Mouse (Mus musculus) neural tube, embryonic 11.5 days (tissue): ENCODE measurements around the gene Cdk2ap1. TPM values are rescaled to one million over a fixed set of nuclear protein-coding genes. Genes with fewer than 3 reads are reported as not detected.
"Not testable (repeated sequence)": the region's sequence is repeated elsewhere in the genome, so short reads cannot be mapped to it uniquely, and the experiment has no call there.

Experiments used
- ATAC-seq: fragments of 200-750 bp; cut with Nextera tagmentation; 2 replicates; pipeline ENCODE4 v1.8.0; 2017; ENCODE audit warnings: moderate number of reproducible peaks, mild to moderate bottlenecking, moderate TSS enrichment, moderate library complexity; ENCODE audit not compliant: insufficient read depth, low FRiP score, low TSS enrichment
- DNase-seq: peaks from one replicate; pipeline ENCODE4 v3.0.0-alpha.2; 2015; ENCODE audit warnings: low spot score
- H3K27ac ChIP-seq: fragments of 300-500 bp; sonication (generic); 2 replicates; pipeline ENCODE4 v1.5.1; 2014; ENCODE audit warnings: low read depth, mild to moderate bottlenecking, low read length
- H3K27me3 ChIP-seq: fragments of 300-500 bp; sonication (generic); 2 replicates; pipeline ENCODE4 v1.6.1; 2014; ENCODE audit warnings: mild to moderate bottlenecking, low read length, mixed read lengths; ENCODE audit not compliant: control insufficient read depth, insufficient read depth
- H3K36me3 ChIP-seq: fragments of 300-500 bp; sonication (generic); 2 replicates; pipeline ENCODE4 v1.6.1; 2014; ENCODE audit warnings: mild to moderate bottlenecking, low read length, moderate library complexity, mixed read lengths; ENCODE audit not compliant: control insufficient read depth, insufficient read depth
- H3K4me1 ChIP-seq: fragments of 300-500 bp; sonication (generic); 2 replicates; pipeline ENCODE4 v1.6.1; 2014; ENCODE audit warnings: low read length, mixed read lengths; ENCODE audit not compliant: control insufficient read depth, insufficient read depth
- H3K4me2 ChIP-seq: fragments of 300-500 bp; sonication (generic); 2 replicates; pipeline ENCODE4 v1.6.1; 2014; ENCODE audit warnings: low read depth, mild to moderate bottlenecking, moderate library complexity
- H3K4me3 ChIP-seq: fragments of 300-500 bp; sonication (generic); 2 replicates; pipeline ENCODE4 v1.5.1; 2014; ENCODE audit warnings: low read depth, low read length
- H3K9ac ChIP-seq: fragments of 300-500 bp; sonication (generic); 2 replicates; pipeline ENCODE4 v1.6.1; 2014; ENCODE audit warnings: mild to moderate bottlenecking, low read length
- H3K9me3 ChIP-seq: fragments of 300-500 bp; sonication (generic); 2 replicates; pipeline ENCODE4 v1.6.1; 2016; ENCODE audit warnings: low read length; ENCODE audit not compliant: control insufficient read depth
- WGBS: fragments of 180-500 bp; shearing (Covaris S2); extraction: QIAGEN DNeasy Blood & Tissue Kit; methylation state at CpG from one replicate; pipeline ENCODE4 v1.1.7; 2014; 5-methylcytosine and 5-hydroxymethylcytosine counted together
- polyA plus RNA-seq: library from polyadenylated mRNA; unstranded; fragments of >200 nt; fragmentation: Nextera tagmentation; extraction: Ambion mirVana; gene quantifications from 2 replicates; pipeline ENCODE4 v1.2.1, GENCODE M21; 2014

The Cdk2ap1 gene
- polyA plus RNA-seq, 1 experiment from 2014 or later = 462 TPM

GRCm38 (mm10) chr5:124317648-124318047, 45.2 kb downstream of the Cdk2ap1 start:
- WGBS = 95% methylated on average over 7 of the region's 7 CpGs
- Histone ChIP-seq H3K27ac (no peak overlapping the region), H3K4me2 (no peak overlapping the region), H3K4me3 (no peak overlapping the region), H3K27me3 (no peaks in the 10 kb centered on the region), H3K9ac (no peak overlapping the region), H3K4me1 (no peaks in the 10 kb centered on the region), H3K9me3 (no peaks in the 10 kb centered on the region), H3K36me3 (peaks cover 24% of the 10 kb centered on the region)
- DNase-seq = no peak
- ATAC-seq = no peak

GRCm38 (mm10) chr5:124315941-124316340, 46.9 kb downstream of the Cdk2ap1 start:
- no peaks in the 10 kb centered on the region for H3K9me3 ChIP-seq
- no peak overlapping the region for H3K27ac ChIP-seq
- H3K4me2 ChIP-seq = no peak overlapping the region
- DNase-seq = no peak
- ATAC-seq = no peak
- H3K4me3 ChIP-seq = no peak overlapping the region
- no peaks in the 10 kb centered on the region for H3K4me1 ChIP-seq
- peaks cover 34% of the 10 kb centered on the region for H3K36me3 ChIP-seq
- no peaks in the 10 kb centered on the region for H3K27me3 ChIP-seq
- 91% methylated on average over 11 of the region's 11 CpGs for WGBS
- no peak overlapping the region for H3K9ac ChIP-seq

GRCm38 (mm10) chr5:124315498-124315897, 47.4 kb downstream of the Cdk2ap1 start:
- Histone ChIP-seq H3K27ac (no peak overlapping the region), H3K4me1 (no peaks in the 10 kb centered on the region), H3K4me3 (no peak overlapping the region)

GRCm38 (mm10) chr5:124310091-124310490, 52.8 kb downstream of the Cdk2ap1 start:
- H3K4me1 ChIP-seq = no peaks in the 10 kb centered on the region
- no peak overlapping the region for H3K27ac ChIP-seq
- H3K27me3 ChIP-seq = no peaks in the 10 kb centered on the region
- no peak overlapping the region for H3K9ac ChIP-seq
- H3K4me2 ChIP-seq = no peak overlapping the region
- no peak overlapping the region for H3K4me3 ChIP-seq
- no peaks in the 10 kb centered on the region for H3K9me3 ChIP-seq
- WGBS = 95% methylated on average over 11 of the region's 11 CpGs
- H3K36me3 ChIP-seq = peaks cover 43% of the 10 kb centered on the region
- ATAC-seq (no peak), DNase-seq (no peak)

More at GRCm38 (mm10) chr5:124315498-124315897, 47.4 kb downstream of the Cdk2ap1 start:
- Histone ChIP-seq H3K27me3 (no peaks in the 10 kb centered on the region), H3K4me2 (no peak overlapping the region), H3K9me3 (no peaks in the 10 kb centered on the region), H3K36me3 (peaks cover 37% of the 10 kb centered on the region), H3K9ac (no peak overlapping the region)
- WGBS = 92% methylated on average over 9 of the region's 9 CpGs
- no peak for DNase-seq
- no peak for ATAC-seq

- WGBS = 90% methylated on average over 10 of the region's 10 CpGs
- Histone ChIP-seq H3K27me3 (no peaks in the 10 kb centered on the region), H3K4me2 (no peak overlapping the region), H3K9me3 (no peaks in the 10 kb centered on the region), H3K4me1 (no peaks in the 10 kb centered on the region), H3K36me3 (peaks cover 39% of the 10 kb centered on the region), H3K4me3 (no peak overlapping the region), H3K9ac (no peak overlapping the region), H3K27ac (no peak overlapping the region)
- no peak for DNase-seq
- no peak for ATAC-seq
Measured at GRCm38 (mm10) chr5:124309155-124309554, 53.7 kb downstream of the Cdk2ap1 start.

- H3K4me1 ChIP-seq, ATAC-seq, DNase-seq, H3K27ac ChIP-seq, H3K9me3 ChIP-seq, H3K27me3 ChIP-seq, H3K4me3 ChIP-seq, H3K4me2 ChIP-seq, H3K9ac ChIP-seq: not testable (repeated sequence)
- H3K36me3 ChIP-seq = peaks cover 31% of the 10 kb centered on the region
- WGBS = 94% methylated on average over 6 of the region's 6 CpGs
Measured at GRCm38 (mm10) chr5:124302853-124303252, 60.0 kb downstream of the Cdk2ap1 start.

GRCm38 (mm10) chr5:124300132-124300531, 62.8 kb downstream of the Cdk2ap1 start:
- H3K9me3 ChIP-seq = no peaks in the 10 kb centered on the region
- ATAC-seq (no peak), DNase-seq (no peak)
- peaks cover 24% of the 10 kb centered on the region for H3K36me3 ChIP-seq
- no peak overlapping the region for H3K4me3 ChIP-seq
- no peak overlapping the region for H3K9ac ChIP-seq
- H3K4me1 ChIP-seq = no peaks in the 10 kb centered on the region
- H3K27me3 ChIP-seq = no peaks in the 10 kb centered on the region
- no peak overlapping the region for H3K27ac ChIP-seq
- WGBS = 82% methylated on average over 4 of the region's 4 CpGs
- no peak overlapping the region for H3K4me2 ChIP-seq

- H3K27me3 ChIP-seq, H3K4me3 ChIP-seq, DNase-seq, ATAC-seq, H3K27ac ChIP-seq, H3K9ac ChIP-seq, H3K4me1 ChIP-seq, H3K4me2 ChIP-seq, H3K9me3 ChIP-seq: not testable (repeated sequence)
- H3K36me3 ChIP-seq = peaks cover 25% of the 10 kb centered on the region
- WGBS = 75% methylated on average over 3 of the region's 4 CpGs
Measured at GRCm38 (mm10) chr5:124299307-124299706, 63.6 kb downstream of the Cdk2ap1 start.

GRCm38 (mm10) chr5:124296475-124296874, 66.4 kb downstream of the Cdk2ap1 start:
- no peak overlapping the region for H3K4me3 ChIP-seq
- peaks cover 27% of the 10 kb centered on the region for H3K36me3 ChIP-seq
- no peak for ATAC-seq
- no peaks in the 10 kb centered on the region for H3K27me3 ChIP-seq
- 94% methylated on average over 4 of the region's 4 CpGs for WGBS
- H3K4me1 ChIP-seq = no peaks in the 10 kb centered on the region
- no peak overlapping the region for H3K9ac ChIP-seq
- H3K4me2 ChIP-seq = no peak overlapping the region
- no peaks in the 10 kb centered on the region for H3K9me3 ChIP-seq
- no peak overlapping the region for H3K27ac ChIP-seq
- no peak for DNase-seq
